Mouse (Mus musculus) retina, postnatal 1 day (tissue): Measurements from ENCODE around the gene Hspa5.
"Not testable (repeated sequence)": the region's sequence is repeated elsewhere in the genome, so short reads cannot be mapped to it uniquely, and the experiment has no call there.

Experiments
- DNase-seq: peaks from one replicate; pipeline ENCODE4 v3.0.0-alpha.2; 2012

The Hspa5 gene

GRCm38 (mm10) chr2:34810775-34811174, 39.0 kb downstream of the Hspa5 start:
- DNase-seq = no peak

GRCm38 (mm10) chr2:34812706-34813105, 40.9 kb downstream of the Hspa5 start:
- no peak for DNase-seq

GRCm38 (mm10) chr2:34815893-34816292, 44.1 kb downstream of the Hspa5 start:
- not testable (repeated sequence) for DNase-seq

GRCm38 (mm10) chr2:34818492-34818891, 46.7 kb downstream of the Hspa5 start:
- no peak for DNase-seq

- peak; percentile 95 for DNase-seq
Observed at GRCm38 (mm10) chr2:34825827-34826459, 54.2 kb downstream of the Hspa5 start, which contains the start of gene Fbxw2. TSS of gene Fbxw2 (minus strand) at chr2:34826311.

- DNase-seq = no peak
Observed at GRCm38 (mm10) chr2:34826460-34827231, 54.9 kb downstream of the Hspa5 start.
